22 mouse cellular contexts compared by ENCODE assay signal in the genomic region with DNA sequence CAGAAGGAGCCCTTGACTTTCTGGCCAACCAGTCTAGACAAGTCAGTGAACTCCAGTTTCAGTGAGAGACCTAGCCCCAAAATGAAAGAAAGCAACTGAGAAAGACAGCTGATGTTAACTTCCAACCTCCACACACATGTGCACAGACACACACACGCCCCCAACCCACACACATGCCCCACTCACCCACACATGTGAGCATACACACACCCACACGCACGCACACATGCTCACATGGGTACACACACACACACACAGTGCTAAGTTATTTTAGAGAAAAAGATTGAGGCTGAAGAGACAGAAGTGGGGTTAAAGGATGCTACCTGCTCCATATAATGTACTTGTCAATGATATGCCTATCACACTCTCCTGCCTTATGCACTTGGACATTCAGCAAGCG.
DNase-seq lines count a peak whose midpoint lies in the region; ATAC-seq and TF ChIP-seq lines count a peak whose summit lies in the region.
"Had no signal": no experiment of that assay in that cellular context is flagged by ENCODE, and none has a peak within 500 bp of the region (broad histone marks: within the 10 kb centered on the region; RNA-seq: fewer than 3 reads in every experiment).

No protein-coding gene starts in this region.

- no peak overlapping the region for H3K4me2 ChIP-seq in forebrain, embryonic 12.5 days
- H3K4me2 ChIP-seq in forebrain, postnatal 0 days (ENCODE audit: low read depth) = no peak overlapping the region
- H3K4me2 ChIP-seq in midbrain, embryonic 14.5 days (ENCODE audit: low read length) = no peak overlapping the region
- H3K4me2 ChIP-seq in midbrain, embryonic 12.5 days (replicated peaks) = no peak overlapping the region
- H3K4me2 ChIP-seq: heart, embryonic 12.5 days; limb, embryonic 12.5 days; liver, embryonic 11.5 days had no signal

- no peaks in the 10 kb centered on the region for H3K36me3 ChIP-seq in forebrain, embryonic 12.5 days (replicated peaks)
- no peaks in the 10 kb centered on the region for H3K36me3 ChIP-seq in forebrain, postnatal 0 days (ENCODE audit: insufficient read depth)
- H3K36me3 ChIP-seq in midbrain, embryonic 10.5 days = no peaks in the 10 kb centered on the region
- H3K36me3 ChIP-seq in midbrain, embryonic 14.5 days (ENCODE audit: control insufficient read depth, insufficient read depth, low read length) = no peaks in the 10 kb centered on the region
- H3K36me3 ChIP-seq in midbrain, embryonic 12.5 days = no peaks in the 10 kb centered on the region
- H3K36me3 ChIP-seq: heart, embryonic 12.5 days; limb, embryonic 12.5 days had no signal

- no peak overlapping the region for H3K4me3 ChIP-seq in forebrain, embryonic 12.5 days (replicated peaks)
- H3K4me3 ChIP-seq in forebrain, postnatal 0 days (ENCODE audit: low read depth, low read length) = no peak overlapping the region
- H3K4me3 ChIP-seq in midbrain, embryonic 10.5 days = no peak overlapping the region
- H3K4me3 ChIP-seq in midbrain, embryonic 14.5 days (replicated peaks; ENCODE audit: low read depth, low read length) = no peak overlapping the region
- H3K4me3 ChIP-seq in midbrain, embryonic 12.5 days = no peak overlapping the region
- H3K4me3 ChIP-seq: gastrocnemius, adult 2 months; heart, embryonic 12.5 days; limb, embryonic 12.5 days had no signal

- no peak for ATAC-seq in forebrain, embryonic 12.5 days (ENCODE audit: low FRiP score)
- no peak for ATAC-seq in forebrain, postnatal 0 days
- no peak for ATAC-seq in midbrain, embryonic 14.5 days (ENCODE audit: low FRiP score, low TSS enrichment)
- ATAC-seq in midbrain, embryonic 12.5 days (ENCODE audit: low FRiP score, low read depth) = peak; percentile 52; the same call in 1 of the 2 replicates
- ATAC-seq: liver, postnatal 0 days; lung, postnatal 0 days; Patski had no signal

- no peaks in the 10 kb centered on the region for H3K9me3 ChIP-seq in forebrain, embryonic 12.5 days
- no peaks in the 10 kb centered on the region for H3K9me3 ChIP-seq in forebrain, postnatal 0 days (ENCODE audit: low read length)
- no peaks in the 10 kb centered on the region for H3K9me3 ChIP-seq in midbrain, embryonic 10.5 days (replicated peaks)
- no peaks in the 10 kb centered on the region for H3K9me3 ChIP-seq in midbrain, embryonic 14.5 days (ENCODE audit: control insufficient read depth, low read length)
- no peaks in the 10 kb centered on the region for H3K9me3 ChIP-seq in midbrain, embryonic 12.5 days
- H3K9me3 ChIP-seq: heart, embryonic 12.5 days; limb, embryonic 12.5 days had no signal

- H3K27ac ChIP-seq in forebrain, embryonic 12.5 days = peak overlapping the region; percentile 42; the same call in 1 of the 2 replicates
- no peak overlapping the region for H3K27ac ChIP-seq in forebrain, postnatal 0 days (ENCODE audit: low read depth, low read length)
- H3K27ac ChIP-seq in midbrain, embryonic 10.5 days (replicated peaks) = peak overlapping the region; percentile 58
- H3K27ac ChIP-seq in midbrain, embryonic 14.5 days (replicated peaks; ENCODE audit: low read depth, low read length) = no peak overlapping the region
- no peak overlapping the region for H3K27ac ChIP-seq in midbrain, embryonic 12.5 days (replicated peaks)
- H3K27ac ChIP-seq: gastrocnemius, adult 2 months; limb, embryonic 12.5 days had no signal

- no peak overlapping the region for H3K9ac ChIP-seq in forebrain, embryonic 12.5 days
- H3K9ac ChIP-seq in forebrain, postnatal 0 days = no peak overlapping the region
- H3K9ac ChIP-seq in midbrain, embryonic 14.5 days (replicated peaks; ENCODE audit: low read length) = no peak overlapping the region
- H3K9ac ChIP-seq in midbrain, embryonic 12.5 days (replicated peaks) = no peak overlapping the region
- H3K9ac ChIP-seq: heart, embryonic 12.5 days; limb, embryonic 12.5 days; liver, postnatal 0 days had no signal

- WGBS in forebrain, embryonic 12.5 days = 74% methylated on average over 4 of the region's 4 CpGs
- 78% methylated on average over 4 of the region's 4 CpGs for WGBS in forebrain, postnatal 0 days
- WGBS in midbrain, embryonic 10.5 days = 77% methylated on average over 4 of the region's 4 CpGs
- WGBS in midbrain, embryonic 14.5 days = 55% methylated on average over 4 of the region's 4 CpGs
- 59% methylated on average over 4 of the region's 4 CpGs for WGBS in midbrain, embryonic 12.5 days

- peaks cover 12% of the 10 kb centered on the region for H3K4me1 ChIP-seq in forebrain, embryonic 12.5 days
- peaks cover 7% of the 10 kb centered on the region; the same call in 1 of the 2 replicates for H3K4me1 ChIP-seq in forebrain, postnatal 0 days (ENCODE audit: insufficient read depth)
- peaks cover 20% of the 10 kb centered on the region for H3K4me1 ChIP-seq in midbrain, embryonic 10.5 days
- H3K4me1 ChIP-seq in midbrain, embryonic 14.5 days (ENCODE audit: control insufficient read depth, insufficient read depth, low read length) = peaks cover 3% of the 10 kb centered on the region; the same call in 1 of the 2 replicates
- H3K4me1 ChIP-seq in midbrain, embryonic 12.5 days = peaks cover 9% of the 10 kb centered on the region
- H3K4me1 ChIP-seq: limb, embryonic 12.5 days had no signal

- TF ChIP-seq CTCF in forebrain, postnatal 0 days (IDR thresholded peaks at IDR 0.05; ENCODE audit: low read depth) = no peak

- DNase-seq in forebrain, postnatal 0 days = no peak
- DNase-seq in midbrain, embryonic 10.5 days (ENCODE audit: low spot score) = peak; percentile 15
- DNase-seq in midbrain, embryonic 14.5 days = no peak
- DNase-seq in gastrocnemius, adult 8-10 months (ENCODE audit: low spot score in 2 of 2) = no peak
- DNase-seq in spleen, postnatal 36 days (ENCODE audit: low spot score in 2 of 2) = no peak
- DNase-seq: adrenal gland, postnatal 36 days; cerebellum, adult 11 months; cerebellum, adult 9-11 months; gastrocnemius, adult 2 months; heart, adult 18-20 months; heart, postnatal 10 days; kidney, adult 18-20 months; kidney, postnatal 4 days; liver, postnatal 0 days; right cerebral cortex, postnatal 14 days had no signal

- H3K27me3 ChIP-seq in forebrain, embryonic 12.5 days = no peaks in the 10 kb centered on the region
- H3K27me3 ChIP-seq in forebrain, postnatal 0 days (ENCODE audit: insufficient read depth, low read length) = no peaks in the 10 kb centered on the region
- no peaks in the 10 kb centered on the region for H3K27me3 ChIP-seq in midbrain, embryonic 10.5 days (ENCODE audit: low read depth, poor library complexity, severe bottlenecking)
- no peaks in the 10 kb centered on the region for H3K27me3 ChIP-seq in midbrain, embryonic 14.5 days (ENCODE audit: control insufficient read depth, insufficient read depth, low read length)
- no peaks in the 10 kb centered on the region for H3K27me3 ChIP-seq in midbrain, embryonic 12.5 days
- H3K27me3 ChIP-seq: heart, embryonic 12.5 days; limb, embryonic 12.5 days; Patski had no signal

Comparison
In these comparisons a context has a peak if more than half of its experiments do, and no peak if none do; other contexts are left out.
1. H3K27ac ChIP-seq: peak in forebrain, embryonic 12.5 days (single experiment) and midbrain, embryonic 10.5 days (single experiment); none in forebrain, postnatal 0 days (single experiment), midbrain, embryonic 14.5 days (single experiment) and midbrain, embryonic 12.5 days (single experiment).